ENCODE assay signal across 9 mouse cellular contexts in the genomic region with DNA sequence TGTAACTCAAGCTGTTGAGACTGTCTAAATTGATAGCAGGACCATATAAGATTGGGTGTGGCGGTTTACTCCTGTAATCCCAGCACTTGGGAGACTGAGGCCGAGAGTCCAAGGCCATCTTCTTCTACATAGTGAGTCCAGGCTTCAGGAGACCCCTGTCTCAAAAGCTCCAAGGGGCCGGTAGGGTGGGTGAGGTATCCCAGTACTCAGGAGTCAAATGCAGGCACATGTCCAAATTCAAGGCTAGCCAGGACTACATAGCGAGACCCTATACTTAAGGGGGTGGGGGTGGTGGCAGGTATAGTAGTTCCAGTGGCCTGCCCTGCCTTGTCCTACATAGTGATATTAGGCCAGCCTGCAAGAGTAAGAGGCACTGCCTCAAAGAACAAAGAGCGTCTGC. TPM values are rescaled to one million over a fixed set of nuclear protein-coding genes. Genes with fewer than 3 reads are reported as not detected.
DNase-seq lines count a peak whose midpoint lies in the region; ATAC-seq and TF ChIP-seq lines count a peak whose summit lies in the region.
"Had no signal": no experiment of that assay in that cellular context is flagged by ENCODE, and none has a peak within 500 bp of the region (broad histone marks: within the 10 kb centered on the region; RNA-seq: fewer than 3 reads in every experiment).

No protein-coding gene starts in this region.

- peak overlapping the region; percentile 69; the same call in 1 of the 2 replicates for H3K4me2 ChIP-seq in lung, postnatal 0 days (replicated peaks; ENCODE audit: low read depth, low read length)
- peak overlapping the region; percentile 50 for H3K4me2 ChIP-seq in stomach, embryonic 14.5 days (replicated peaks; ENCODE audit: low read depth, low read length)

- peak overlapping the region; percentile 24 for H3K4me3 ChIP-seq in cerebellum, adult 2 months (replicated peaks; ENCODE audit: insufficient read depth, low read depth, low read length)
- H3K4me3 ChIP-seq in lung, postnatal 0 days (ENCODE audit: low read depth, low read length) = peak overlapping the region; percentile 99; the same call in 1 of the 2 replicates
- H3K4me3 ChIP-seq in limb, embryonic 10.5 days = peak overlapping the region; percentile 74
- peak overlapping the region; percentile 73 for H3K4me3 ChIP-seq in stomach, embryonic 14.5 days (ENCODE audit: low read depth, low read length)

- peaks cover 12% of the 10 kb centered on the region; the same call in 1 of the 2 replicates for H3K36me3 ChIP-seq in lung, postnatal 0 days (ENCODE audit: insufficient read depth, low read length)
- H3K36me3 ChIP-seq in limb, embryonic 10.5 days = peaks cover 44% of the 10 kb centered on the region
- peaks cover 25% of the 10 kb centered on the region for H3K36me3 ChIP-seq in stomach, embryonic 14.5 days (ENCODE audit: control insufficient read depth, insufficient read depth, low read length)

- no peak for TF ChIP-seq POLR2A in cerebellum, adult 2 months (IDR thresholded peaks at IDR 0.05; ENCODE audit: borderline replicate concordance, insufficient read depth, low read length)

- DNase-seq in cerebellum, adult 2 months = peak in 1 of 2 experiments; percentile 24
- no peak for DNase-seq in lung, postnatal 0 days (ENCODE audit: low spot score)
- no peak for DNase-seq in lung, postnatal 36 days
- no peak for DNase-seq in limb, embryonic 10.5 days (ENCODE audit: low spot score)
- no peak for DNase-seq in embryo, embryonic 10.5 days (ENCODE audit: low spot score)
- no peak for DNase-seq in spleen, postnatal 14 days (ENCODE audit: low spot score in 2 of 2)
- DNase-seq: adrenal gland, postnatal 36 days had no signal

- 0 out of 2 replicates have a peak overlapping the region, but pooled peaks have one; percentile 64 for H3K9ac ChIP-seq in lung, postnatal 0 days (replicated peaks; ENCODE audit: low read depth)
- H3K9ac ChIP-seq in stomach, embryonic 14.5 days (replicated peaks; ENCODE audit: low read depth, low read length) = no peak overlapping the region

- H3K27ac ChIP-seq in cerebellum, adult 2 months (ENCODE audit: insufficient read depth, low read length) = no peak overlapping the region
- peak overlapping the region; percentile 96; the same call in 1 of the 2 replicates for H3K27ac ChIP-seq in lung, postnatal 0 days (ENCODE audit: low read length)
- no peak overlapping the region for H3K27ac ChIP-seq in limb, embryonic 10.5 days
- no peak overlapping the region for H3K27ac ChIP-seq in stomach, embryonic 14.5 days (ENCODE audit: low read length)

- H3K27me3 ChIP-seq in cerebellum, adult 2 months (ENCODE audit: control insufficient read depth, insufficient read depth, low read length) = no peaks in the 10 kb centered on the region
- no peaks in the 10 kb centered on the region for H3K27me3 ChIP-seq in lung, postnatal 0 days (replicated peaks; ENCODE audit: insufficient read depth, low read length)
- H3K27me3 ChIP-seq in limb, embryonic 10.5 days (ENCODE audit: low read depth, poor library complexity, severe bottlenecking) = no peaks in the 10 kb centered on the region
- no peaks in the 10 kb centered on the region for H3K27me3 ChIP-seq in stomach, embryonic 14.5 days (ENCODE audit: control insufficient read depth, insufficient read depth, low read length)

- no peak for TF ChIP-seq EP300 in lung, postnatal 0 days (IDR thresholded peaks at IDR 0.05)

- WGBS in cerebellum, adult 2 months = 79% methylated on average over 5 of the region's 5 CpGs
- WGBS in lung, postnatal 0 days = 93% methylated on average over 5 of the region's 5 CpGs
- 90% methylated on average over 5 of the region's 5 CpGs for WGBS in limb, embryonic 10.5 days
- WGBS in stomach, embryonic 14.5 days = 85% methylated on average over 5 of the region's 5 CpGs

- H3K4me1 ChIP-seq in cerebellum, adult 2 months (ENCODE audit: control insufficient read depth, insufficient read depth, low read length) = no peaks in the 10 kb centered on the region; the same call in 1 of the 2 replicates
- H3K4me1 ChIP-seq in lung, postnatal 0 days (ENCODE audit: insufficient read depth, low read depth, low read length) = peaks cover 10% of the 10 kb centered on the region; the same call in 1 of the 2 replicates
- H3K4me1 ChIP-seq in limb, embryonic 10.5 days = peaks cover 22% of the 10 kb centered on the region
- H3K4me1 ChIP-seq in stomach, embryonic 14.5 days (ENCODE audit: control insufficient read depth, insufficient read depth, low read length) = peaks cover 16% of the 10 kb centered on the region

- no peak for ATAC-seq in cerebellum, adult (ENCODE audit: insufficient number of reproducible peaks, low FRiP score, low TSS enrichment)
- no peak for ATAC-seq in lung, postnatal 0 days
- no peak for ATAC-seq in stomach, embryonic 14.5 days (ENCODE audit: insufficient number of reproducible peaks, insufficient read depth, low FRiP score, low read depth)

- H3K9me3 ChIP-seq in lung, postnatal 0 days (ENCODE audit: low read length) = no peaks in the 10 kb centered on the region
- no peaks in the 10 kb centered on the region for H3K9me3 ChIP-seq in limb, embryonic 10.5 days (replicated peaks)
- H3K9me3 ChIP-seq in stomach, embryonic 14.5 days (ENCODE audit: control insufficient read depth, low read depth, low read length) = no peaks in the 10 kb centered on the region

- TF ChIP-seq CTCF in cerebellum, adult 2 months (IDR thresholded peaks at IDR 0.05; ENCODE audit: borderline replicate concordance, insufficient read depth, low read depth, low read length) = no peak
- TF ChIP-seq CTCF in lung, postnatal 0 days (IDR thresholded peaks at IDR 0.05) = no peak

RNA-seq across cellular contexts. Expression of gene Ccdc47, which starts 1.3 kb away (rescaled TPM):
- 82.4 and 88.8 TPM in 2 replicates for polyA plus RNA-seq in cerebellum, adult 2 months (2012; rRNA removed)
- polyA plus RNA-seq in lung, postnatal 0 days (2015; fragmentation: Nextera tagmentation; extraction: Ambion mirVana) = 67.7 and 71.1 TPM in 2 replicates
- polyA plus RNA-seq in limb, embryonic 10.5 days (2016; fragmentation: Nextera tagmentation; extraction: Ambion mirVana) = 57.4 and 60.1 TPM in 2 replicates
- 60.2 and 68.1 TPM in 2 replicates for polyA plus RNA-seq in stomach, embryonic 14.5 days (2014; fragmentation: Nextera tagmentation; extraction: Ambion mirVana)

RNA-seq across cellular contexts. Expression of gene Ddx42, which starts 1.9 kb away (rescaled TPM):
- polyA plus RNA-seq in cerebellum, adult 2 months (2012; rRNA removed) = 45.4 and 45.6 TPM in 2 replicates
- 35.3 and 38.4 TPM in 2 replicates for polyA plus RNA-seq in lung, postnatal 0 days (2015; fragmentation: Nextera tagmentation; extraction: Ambion mirVana)
- polyA plus RNA-seq in limb, embryonic 10.5 days (2016; fragmentation: Nextera tagmentation; extraction: Ambion mirVana) = 94.9 and 108 TPM in 2 replicates
- polyA plus RNA-seq in stomach, embryonic 14.5 days (2014; fragmentation: Nextera tagmentation; extraction: Ambion mirVana) = 67.9 TPM in 2 replicates

RNA-seq across cellular contexts. Expression of gene Strada, which starts 12.9 kb away (rescaled TPM):
- polyA plus RNA-seq in cerebellum, adult 2 months (2012; rRNA removed) = 58.2 and 65.4 TPM in 2 replicates
- polyA plus RNA-seq in lung, postnatal 0 days (2015; fragmentation: Nextera tagmentation; extraction: Ambion mirVana) = 14.9 and 15.4 TPM in 2 replicates
- polyA plus RNA-seq in limb, embryonic 10.5 days (2016; fragmentation: Nextera tagmentation; extraction: Ambion mirVana) = 37.8 and 45.3 TPM in 2 replicates
- 23.2 and 27.5 TPM in 2 replicates for polyA plus RNA-seq in stomach, embryonic 14.5 days (2014; fragmentation: Nextera tagmentation; extraction: Ambion mirVana)

RNA-seq across cellular contexts. Expression of gene Ftsj3, which starts 41.0 kb away (rescaled TPM):
- polyA plus RNA-seq in cerebellum, adult 2 months (2012; rRNA removed) = 21.3 and 22.8 TPM in 2 replicates
- 18.7 and 19.0 TPM in 2 replicates for polyA plus RNA-seq in lung, postnatal 0 days (2015; fragmentation: Nextera tagmentation; extraction: Ambion mirVana)
- polyA plus RNA-seq in limb, embryonic 10.5 days (2016; fragmentation: Nextera tagmentation; extraction: Ambion mirVana) = 85.6 and 91.1 TPM in 2 replicates
- 50.2 and 54.3 TPM in 2 replicates for polyA plus RNA-seq in stomach, embryonic 14.5 days (2014; fragmentation: Nextera tagmentation; extraction: Ambion mirVana)

RNA-seq across cellular contexts. Expression of gene Psmc5, which starts 41.1 kb away (rescaled TPM):
- 307 and 343 TPM in 2 replicates for polyA plus RNA-seq in cerebellum, adult 2 months (2012; rRNA removed)
- polyA plus RNA-seq in lung, postnatal 0 days (2015; fragmentation: Nextera tagmentation; extraction: Ambion mirVana) = 150 and 153 TPM in 2 replicates
- polyA plus RNA-seq in limb, embryonic 10.5 days (2016; fragmentation: Nextera tagmentation; extraction: Ambion mirVana) = 415 and 441 TPM in 2 replicates
- 241 and 254 TPM in 2 replicates for polyA plus RNA-seq in stomach, embryonic 14.5 days (2014; fragmentation: Nextera tagmentation; extraction: Ambion mirVana)

Comparison
In these comparisons a context has a peak if more than half of its experiments do, and no peak if none do; other contexts are left out.
1. H3K4me3 ChIP-seq: peak in every context shown above with its lines; median percentile 99 in lung, postnatal 0 days; 74 in limb, embryonic 10.5 days; 73 in stomach, embryonic 14.5 days; 24 in cerebellum, adult 2 months.